Mouse (Mus musculus) hindbrain, embryonic 14.5 days (tissue): ENCODE results near the gene Gzmm. TPM values are rescaled to one million over a fixed set of nuclear protein-coding genes. Genes with fewer than 3 reads are reported as not detected.
A peak's percentile ranks its signal among the peaks of the same experiment; 100 is the strongest.
"Not testable (repeated sequence)": the region's sequence is repeated elsewhere in the genome, so short reads cannot be mapped to it uniquely, and the experiment has no call there.

Experiments used
- ATAC-seq: fragments of 200-750 bp; cut with Nextera tagmentation; 2 replicates; pipeline ENCODE4 v1.8.0; 2017; ENCODE audit warnings: moderate number of reproducible peaks, mild to moderate bottlenecking, moderate TSS enrichment, moderate library complexity; ENCODE audit not compliant: low FRiP score
- DNase-seq: peaks from one replicate; pipeline ENCODE4 v3.0.0-alpha.2; 2015; ENCODE audit warnings: low spot score
- H3K27ac ChIP-seq: fragments of 300-500 bp; sonication (generic); 2 replicates; pipeline ENCODE4 v1.5.1; 2014; ENCODE audit warnings: mild to moderate bottlenecking, moderate library complexity
- H3K27me3 ChIP-seq: fragments of 300-500 bp; sonication (generic); 2 replicates; pipeline ENCODE4 v1.6.1; 2014; ENCODE audit warnings: mild to moderate bottlenecking, low read length, mixed read lengths; ENCODE audit not compliant: control insufficient read depth, insufficient read depth
- H3K36me3 ChIP-seq: fragments of 300-500 bp; sonication (generic); replicated peaks from 2 replicates; pipeline ENCODE4 v1.6.1; 2014; ENCODE audit not compliant: control insufficient read depth, insufficient read depth
- H3K4me1 ChIP-seq: fragments of 300-500 bp; sonication (generic); replicated peaks from 2 replicates; pipeline ENCODE4 v1.6.1; 2014; ENCODE audit warnings: antibody characterized with exemption, low read length, mixed read lengths; ENCODE audit not compliant: control insufficient read depth, insufficient read depth
- H3K4me2 ChIP-seq: fragments of 300-500 bp; sonication (generic); replicated peaks from 2 replicates; pipeline ENCODE4 v1.6.1; 2014; ENCODE audit warnings: mild to moderate bottlenecking, moderate library complexity
- H3K4me3 ChIP-seq: fragments of 300-500 bp; sonication (generic); replicated peaks from 2 replicates; pipeline ENCODE4 v1.5.1; 2014; ENCODE audit warnings: mild to moderate bottlenecking, low read length
- H3K9ac ChIP-seq: fragments of 300-500 bp; sonication (generic); 2 replicates; pipeline ENCODE4 v1.6.1; 2014
- H3K9me3 ChIP-seq: fragments of 300-500 bp; sonication (generic); 2 replicates; pipeline ENCODE4 v1.6.1; 2016; ENCODE audit warnings: low read length; ENCODE audit not compliant: control insufficient read depth
- WGBS: fragments of 180-500 bp; shearing (Covaris S2); extraction: QIAGEN DNeasy Blood & Tissue Kit; methylation state at CpG from one replicate; pipeline ENCODE4 v1.1.7; 2014; 5-methylcytosine and 5-hydroxymethylcytosine counted together
- polyA plus RNA-seq: library from polyadenylated mRNA; unstranded; fragments of >200 nt; fragmentation: Nextera tagmentation; extraction: Ambion mirVana; gene quantifications from 2 replicates; pipeline ENCODE4 v1.2.1, GENCODE M21; 2014

Gene Gzmm
- polyA plus RNA-seq, 1 experiment from 2014 or later = 1.8 TPM

- Histone ChIP-seq H3K27me3 (no peaks in the 10 kb centered on the region), H3K27ac (no peak overlapping the region), H3K4me3 (no peak overlapping the region), H3K4me2 (no peak overlapping the region), H3K36me3 (no peaks in the 10 kb centered on the region), H3K9me3 (peaks cover 4% of the 10 kb centered on the region; the same call in 1 of the 2 replicates), H3K9ac (no peak overlapping the region), H3K4me1 (no peaks in the 10 kb centered on the region)
- ATAC-seq (no peak), DNase-seq (no peak)
- 71% methylated on average over 13 of the region's 13 CpGs for WGBS
These were observed 6.7 kb downstream of the Gzmm start for GRCm38 (mm10) chr10:79695231-79696128.

GRCm38 (mm10) chr10:79696129-79696651 lies 7.4 kb downstream of the Gzmm start:
- H3K9ac ChIP-seq = no peak overlapping the region
- 74% methylated on average over 9 of the region's 9 CpGs for WGBS
- peak overlapping the region; percentile 47 for H3K27ac ChIP-seq

GRCm38 (mm10) chr10:79697916-79698315 lies 9.1 kb downstream of the Gzmm start:
- WGBS = 77% methylated on average over 6 of the region's 6 CpGs

More at GRCm38 (mm10) chr10:79696129-79696651, 7.4 kb downstream of the Gzmm start:
- H3K9me3 ChIP-seq = peaks cover 4% of the 10 kb centered on the region; the same call in 1 of the 2 replicates
- no peaks in the 10 kb centered on the region for H3K27me3 ChIP-seq
- H3K4me2 ChIP-seq = no peak overlapping the region
- no peaks in the 10 kb centered on the region for H3K36me3 ChIP-seq
- ATAC-seq (no peak), DNase-seq (no peak)
- H3K4me1 ChIP-seq = no peaks in the 10 kb centered on the region
- no peak overlapping the region for H3K4me3 ChIP-seq

GRCm38 (mm10) chr10:79698459-79698858 lies 9.6 kb downstream of the Gzmm start:
- Histone ChIP-seq H3K27ac (no peak overlapping the region), H3K36me3 (no peaks in the 10 kb centered on the region), H3K27me3 (no peaks in the 10 kb centered on the region), H3K9me3 (no peaks in the 10 kb centered on the region), H3K4me2 (no peak overlapping the region), H3K9ac (no peak overlapping the region), H3K4me1 (no peaks in the 10 kb centered on the region), H3K4me3 (no peak overlapping the region)
- ATAC-seq = no peak
- DNase-seq = no peak
- 94% methylated on average over 6 of the region's 6 CpGs for WGBS

More at GRCm38 (mm10) chr10:79697916-79698315, 9.1 kb downstream of the Gzmm start:
- no peaks in the 10 kb centered on the region for H3K4me1 ChIP-seq
- ATAC-seq (no peak), DNase-seq (no peak)
- no peak overlapping the region for H3K4me3 ChIP-seq
- no peak overlapping the region for H3K9ac ChIP-seq
- H3K36me3 ChIP-seq = no peaks in the 10 kb centered on the region
- H3K27me3 ChIP-seq = no peaks in the 10 kb centered on the region
- H3K27ac ChIP-seq = no peak overlapping the region
- no peak overlapping the region for H3K4me2 ChIP-seq
- no peaks in the 10 kb centered on the region for H3K9me3 ChIP-seq

GRCm38 (mm10) chr10:79700676-79701075 lies 11.9 kb downstream of the Gzmm start:
- no peaks in the 10 kb centered on the region for H3K27me3 ChIP-seq
- no peak overlapping the region for H3K9ac ChIP-seq
- H3K4me1 ChIP-seq = peaks cover 7% of the 10 kb centered on the region
- H3K36me3 ChIP-seq = no peaks in the 10 kb centered on the region
- 55% methylated on average over 7 of the region's 7 CpGs for WGBS
- no peak for DNase-seq
- no peak overlapping the region for H3K4me2 ChIP-seq
- no peak for ATAC-seq
- no peak overlapping the region for H3K4me3 ChIP-seq
- H3K27ac ChIP-seq = no peak overlapping the region
- H3K9me3 ChIP-seq = no peaks in the 10 kb centered on the region

GRCm38 (mm10) chr10:79701443-79702129 lies 12.8 kb downstream of the Gzmm start:
- H3K36me3 ChIP-seq = no peaks in the 10 kb centered on the region
- no peak for DNase-seq
- H3K27ac ChIP-seq = 0 out of 2 replicates have a peak overlapping the region, but pooled peaks have one; percentile 17
- H3K4me2 ChIP-seq = no peak overlapping the region
- no peak for ATAC-seq
- no peak overlapping the region for H3K9ac ChIP-seq
- 65% methylated on average over 10 of the region's 10 CpGs for WGBS
- no peaks in the 10 kb centered on the region for H3K27me3 ChIP-seq
- H3K4me1 ChIP-seq = peaks cover 16% of the 10 kb centered on the region
- H3K9me3 ChIP-seq = no peaks in the 10 kb centered on the region
- no peak overlapping the region for H3K4me3 ChIP-seq

- H3K36me3 ChIP-seq, H3K27ac ChIP-seq, H3K4me3 ChIP-seq, DNase-seq, ATAC-seq, H3K9ac ChIP-seq, H3K4me2 ChIP-seq, H3K9me3 ChIP-seq, H3K27me3 ChIP-seq: not testable (repeated sequence)
- 82% methylated on average over 2 of the region's 4 CpGs for WGBS
- H3K4me1 ChIP-seq = peaks cover 29% of the 10 kb centered on the region
These were observed 14.2 kb downstream of the Gzmm start for GRCm38 (mm10) chr10:79702970-79703369.

- Histone ChIP-seq H3K4me2 (peak overlapping the region; percentile 51), H3K27ac (peak overlapping the region; percentile 72), H3K36me3 (no peaks in the 10 kb centered on the region), H3K9ac (peak overlapping the region; percentile 56; the same call in 1 of the 2 replicates), H3K27me3 (no peaks in the 10 kb centered on the region), H3K9me3 (no peaks in the 10 kb centered on the region), H3K4me3 (peak overlapping the region; percentile 82), H3K4me1 (peaks cover 29% of the 10 kb centered on the region)
- ATAC-seq = no peak
- DNase-seq = no peak
- 80% methylated on average over 10 of the region's 10 CpGs for WGBS
These were observed 14.7 kb downstream of the Gzmm start for GRCm38 (mm10) chr10:79703541-79703940.
